Mouse (Mus musculus): Measurements from ENCODE around the gene Csmd2.

DNA sequence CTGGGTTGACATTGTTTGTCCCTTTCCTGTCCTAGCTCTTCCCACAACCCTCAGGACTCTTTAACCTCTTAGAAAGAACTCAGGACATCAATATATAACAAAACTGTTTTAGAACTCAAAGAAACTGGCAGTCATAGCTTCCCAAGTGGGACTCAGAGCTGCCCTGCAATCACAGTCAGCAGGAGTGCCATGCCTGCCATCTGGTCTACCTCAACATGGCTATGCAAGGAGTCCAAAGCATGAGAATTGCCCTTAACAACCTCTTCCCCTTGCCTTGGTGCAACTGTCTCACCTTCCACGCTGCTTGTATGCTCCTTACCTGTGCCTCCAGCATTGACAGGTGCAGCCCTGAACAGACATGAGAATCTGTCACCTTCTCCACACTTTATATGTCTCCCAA is 415.0 kb downstream of the Csmd2 start:
- TF ChIP-seq ZNF384 (IDR thresholded peaks at IDR 0.05; ENCODE audit: low read depth, low read length) (no peak), CHD2 (IDR thresholded peaks at IDR 0.05; ENCODE audit: low read depth, low read length) (no peak), MAFK (IDR thresholded peaks at IDR 0.05; ENCODE audit: insufficient read depth, low read depth, low read length) (no peak)
